Mouse (Mus musculus) embryonic fibroblast, embryonic 13.5 days (primary cell): ENCODE data around the gene Tom1l2. TPM values are rescaled to one million over a fixed set of nuclear protein-coding genes. Genes with fewer than 3 reads are reported as not detected.
A peak's percentile ranks its signal among the peaks of the same experiment; 100 is the strongest.

ENCODE experiments used
- H3K27ac ChIP-seq: 2 replicates; pipeline ENCODE4 v1.5.1; 2012; ENCODE audit warnings: low read length, control low read depth, inconsistent platforms; ENCODE audit not compliant: insufficient read depth
- H3K4me1 ChIP-seq: 2 replicates; pipeline ENCODE4 v1.6.1; 2011; ENCODE audit warnings: low read length; ENCODE audit not compliant: control insufficient read depth, insufficient read depth
- H3K4me3 ChIP-seq: 2 replicates; pipeline ENCODE4 v1.5.1; 2011; ENCODE audit warnings: mild to moderate bottlenecking, control low read depth, low read length; ENCODE audit not compliant: insufficient read depth
- CTCF ChIP-seq: IDR thresholded peaks from 2 replicates; pipeline ENCODE4 v1.5.1; 2011; ENCODE audit warnings: mild to moderate bottlenecking, control low read depth, low read length, moderate library complexity, borderline replicate concordance; ENCODE audit not compliant: insufficient read depth
- POLR2A ChIP-seq: IDR thresholded peaks from 2 replicates; pipeline ENCODE4 v1.6.1; 2011; ENCODE audit warnings: low read depth, mild to moderate bottlenecking, control low read depth, low read length, moderate library complexity
- polyA plus RNA-seq: library from polyadenylated mRNA; stranded (reverse); fragments of >200 nt; gene quantifications from 2 replicates; pipeline ENCODE4 v1.2.4, GENCODE M21; 2011; ENCODE audit warnings: low read depth; ENCODE audit not compliant: missing spikeins, insufficient read length

Gene Tom1l2
- polyA plus RNA-seq, 1 experiment: 36.2 TPM

- Histone ChIP-seq H3K4me1 (0 out of 2 replicates have a peak, but pooled peaks cover 5% of the 10 kb centered on the region), H3K27ac (no peak overlapping the region), H3K4me3 (no peak overlapping the region)
- no peak for TF ChIP-seq POLR2A
- TF ChIP-seq CTCF: no peak
Observed at GRCm38 (mm10) chr11:60369448-60369847, 16.7 kb upstream of the Tom1l2 start.

DNA sequence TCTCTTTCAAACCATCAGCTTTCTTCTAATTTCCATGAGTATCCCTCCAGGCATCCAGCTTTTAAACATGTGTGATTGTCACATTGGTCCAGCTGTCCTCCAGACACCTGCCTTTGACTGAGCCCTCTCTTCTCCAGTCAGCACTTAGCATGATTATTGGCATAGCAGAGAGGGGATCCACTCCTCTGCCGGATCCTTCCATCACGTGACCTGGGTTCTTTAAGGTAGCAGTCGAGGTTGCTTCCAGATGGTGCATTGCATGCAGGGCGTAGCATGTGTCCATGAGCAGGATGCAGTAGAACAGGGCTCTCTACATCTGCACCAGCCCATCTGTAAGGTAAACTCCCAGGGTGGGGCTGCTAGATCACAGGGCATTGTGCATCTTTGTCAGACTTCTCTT is 16.2 kb upstream of the Tom1l2 start:
- no peak overlapping the region for H3K4me3 ChIP-seq
- TF ChIP-seq POLR2A (no peak), CTCF (no peak)
- 0 out of 2 replicates have a peak, but pooled peaks cover 5% of the 10 kb centered on the region for H3K4me1 ChIP-seq
- no peak overlapping the region for H3K27ac ChIP-seq

DNA sequence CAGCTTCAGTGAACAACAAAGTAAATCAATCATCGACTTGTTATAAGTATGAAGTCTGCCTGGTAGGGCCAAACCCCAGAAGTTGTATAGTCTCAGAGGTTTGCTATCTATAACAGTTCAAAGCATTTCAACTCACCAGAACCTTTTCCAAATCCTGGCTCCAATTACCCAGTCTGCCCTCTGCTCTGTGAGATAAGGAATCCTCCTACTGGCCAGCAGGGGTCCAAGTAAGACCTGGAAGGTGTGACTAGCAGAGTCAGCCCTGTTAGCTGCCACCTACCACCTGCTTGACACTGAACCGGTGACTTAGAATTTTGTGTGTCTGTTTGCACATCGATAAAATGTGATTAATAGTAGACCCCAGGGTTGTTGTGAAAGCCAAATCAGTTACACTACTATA is 14.6 kb upstream of the Tom1l2 start:
- no peak overlapping the region for H3K4me3 ChIP-seq
- no peak for TF ChIP-seq POLR2A
- TF ChIP-seq CTCF: no peak
- H3K27ac ChIP-seq: no peak overlapping the region
- H3K4me1 ChIP-seq: 0 out of 2 replicates have a peak, but pooled peaks cover 5% of the 10 kb centered on the region

DNA sequence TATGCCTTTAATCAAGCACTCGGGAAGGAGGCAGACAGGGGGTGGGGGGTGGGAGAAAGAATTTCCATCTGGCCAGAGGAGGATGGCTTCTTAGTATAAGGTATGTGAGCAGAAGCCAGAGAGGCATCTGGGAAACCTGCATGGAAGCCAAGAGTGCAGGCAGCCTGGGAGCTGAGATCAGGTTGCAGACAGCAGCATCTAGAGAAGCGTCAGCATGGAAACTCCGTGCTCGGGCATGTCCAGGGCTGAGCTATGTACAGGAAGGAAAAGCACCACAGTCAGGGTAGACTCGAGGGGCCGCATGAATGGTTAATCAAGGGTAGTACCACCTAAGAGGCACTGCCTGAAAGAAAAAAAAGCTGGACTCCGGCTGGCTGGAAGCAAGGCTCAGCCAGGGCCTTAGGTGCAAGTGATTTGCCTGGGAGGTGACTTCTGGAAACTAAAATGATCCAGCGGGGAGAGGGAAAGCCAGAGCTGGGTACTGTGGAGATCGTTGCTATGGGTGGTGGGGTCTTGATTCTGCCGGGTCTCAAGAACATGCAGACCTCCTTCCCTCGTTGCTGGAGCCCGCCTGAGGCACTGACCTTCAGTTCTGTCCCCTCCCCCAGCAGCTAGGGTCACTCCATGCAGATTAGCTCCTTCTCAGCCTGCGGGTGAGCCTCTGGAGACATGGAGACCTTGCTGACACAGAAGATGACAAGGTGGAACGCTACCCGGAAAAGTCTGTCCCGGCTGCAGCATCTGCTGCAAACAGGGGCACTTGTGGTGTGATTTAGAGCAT is 13.7 kb upstream of the Tom1l2 start:
- Histone ChIP-seq H3K4me3 (no peak overlapping the region), H3K27ac (peak overlapping the region; percentile 45), H3K4me1 (0 out of 2 replicates have a peak, but pooled peaks cover 5% of the 10 kb centered on the region)
- TF ChIP-seq POLR2A: no peak; the same call in 1 of the 2 replicates
- TF ChIP-seq CTCF: no peak

GRCm38 (mm10) chr11:60360631-60361201 is 8.0 kb upstream of the Tom1l2 start:
- Histone ChIP-seq H3K4me1 (no peaks in the 10 kb centered on the region), H3K27ac (no peak overlapping the region), H3K4me3 (no peak overlapping the region)
- TF ChIP-seq POLR2A (no peak), CTCF (no peak)

- TF ChIP-seq POLR2A (no peak), CTCF (no peak)
- no peak overlapping the region for H3K27ac ChIP-seq
- H3K4me1 ChIP-seq: no peaks in the 10 kb centered on the region
- no peak overlapping the region for H3K4me3 ChIP-seq
Observed at GRCm38 (mm10) chr11:60359936-60360335, 7.2 kb upstream of the Tom1l2 start.

DNA sequence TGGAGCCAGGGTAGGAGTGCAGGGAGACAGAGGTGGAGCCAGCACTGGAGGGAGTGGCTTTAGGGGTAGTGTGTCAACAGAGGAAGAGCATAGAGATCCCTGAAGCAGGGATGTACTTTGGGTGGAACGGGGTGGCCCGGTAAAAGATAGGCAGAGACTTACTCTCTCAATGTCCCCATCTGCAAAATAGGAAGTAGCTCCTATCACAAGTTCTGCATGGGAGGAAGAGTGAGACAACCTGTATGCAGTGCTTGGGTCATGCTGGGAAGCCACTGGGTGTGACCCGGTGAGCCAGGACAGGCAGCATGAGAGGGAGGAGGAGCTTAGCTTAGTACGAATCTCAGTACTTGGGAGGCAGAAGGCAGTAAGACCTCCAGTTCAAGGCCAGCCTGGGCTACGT is 6.4 kb upstream of the Tom1l2 start:
- Histone ChIP-seq H3K27ac (no peak overlapping the region), H3K4me1 (no peaks in the 10 kb centered on the region), H3K4me3 (no peak overlapping the region)
- TF ChIP-seq CTCF (no peak), POLR2A (no peak)

DNA sequence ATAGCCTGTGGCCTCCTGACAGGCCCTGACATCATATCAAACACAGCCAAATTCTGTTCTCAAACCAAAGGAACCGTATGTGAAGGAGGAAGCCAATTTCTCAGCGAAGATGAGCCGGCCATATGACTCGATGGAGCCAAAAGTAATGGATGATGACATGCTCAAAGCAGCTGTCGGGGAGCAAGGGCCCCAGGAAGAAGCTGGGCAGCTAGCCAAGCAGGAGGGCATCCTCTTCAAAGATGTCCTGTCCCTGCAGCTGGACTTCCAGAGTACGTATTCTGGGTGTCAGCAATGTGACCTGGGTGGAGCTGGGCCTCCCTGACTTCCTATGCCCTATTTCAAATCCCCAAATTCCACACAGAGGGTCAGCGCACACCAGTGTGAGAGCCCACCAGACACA is 5.8 kb upstream of the Tom1l2 start:
- no peak for TF ChIP-seq CTCF
- TF ChIP-seq POLR2A: no peak
- Histone ChIP-seq H3K4me3 (no peak overlapping the region), H3K4me1 (no peaks in the 10 kb centered on the region), H3K27ac (no peak overlapping the region)

DNA sequence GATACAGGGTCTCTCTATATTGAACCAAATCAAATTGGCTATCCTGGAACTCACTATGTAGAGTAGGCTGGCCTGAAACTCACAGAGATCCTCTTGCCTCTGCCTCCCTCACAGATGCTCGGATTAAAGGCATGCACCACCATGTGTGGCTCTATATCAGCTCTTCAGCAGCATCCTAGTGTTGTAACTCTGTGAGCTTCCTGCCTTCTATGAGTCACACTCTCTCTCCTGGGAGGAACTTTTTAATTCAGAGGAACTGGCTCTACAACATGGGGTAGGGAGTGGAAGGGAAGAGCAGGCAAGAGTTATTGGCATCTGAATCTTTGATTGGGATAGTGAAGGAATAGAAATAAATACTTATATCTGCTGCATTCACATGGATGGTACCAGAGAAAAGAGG is 4.4 kb upstream of the Tom1l2 start:
- H3K4me3 ChIP-seq: no peak overlapping the region
- no peak overlapping the region for H3K27ac ChIP-seq
- H3K4me1 ChIP-seq: no peaks in the 10 kb centered on the region
- TF ChIP-seq POLR2A: no peak

- TF ChIP-seq POLR2A: no peak
- no peak for TF ChIP-seq CTCF
- Histone ChIP-seq H3K27ac (no peak overlapping the region), H3K4me1 (no peaks in the 10 kb centered on the region)
Observed at GRCm38 (mm10) chr11:60355952-60356351, 3.2 kb upstream of the Tom1l2 start.

More at GRCm38 (mm10) chr11:60355952-60356351, 3.2 kb upstream of the Tom1l2 start:
- H3K4me3 ChIP-seq: no peak overlapping the region
